Mouse (Mus musculus): ENCODE results near the gene Trpv4.

Trpv4 gene

GRCm38 (mm10) chr5:114667228-114667856 is 9.1 kb upstream of the Trpv4 start:
- DNase-seq, result peak; percentile 99

GRCm38 (mm10) chr5:114666659-114667058 is 8.4 kb upstream of the Trpv4 start:
- DNase-seq, result no peak

GRCm38 (mm10) chr5:114664750-114665149 is 6.5 kb upstream of the Trpv4 start:
- peak in 1 of 2 experiments; percentile 50 for DNase-seq

- DNase-seq, result no peak
These were observed 5.9 kb upstream of the Trpv4 start for GRCm38 (mm10) chr5:114664139-114664538.

- DNase-seq, result no peak
These were observed 2.8 kb upstream of the Trpv4 start for GRCm38 (mm10) chr5:114661029-114661428.

GRCm38 (mm10) chr5:114657426-114657825 is 795 bp downstream of the Trpv4 start:
- DNase-seq, result peak; percentile 64 to 80

- DNase-seq, result no peak
These were observed 1.9 kb downstream of the Trpv4 start for GRCm38 (mm10) chr5:114656305-114656704.

- DNase-seq, result peak in 1 of 2 experiments; percentile 53
These were observed 2.5 kb downstream of the Trpv4 start for GRCm38 (mm10) chr5:114655721-114656120.

- no peak for DNase-seq
These were observed 4.4 kb downstream of the Trpv4 start for GRCm38 (mm10) chr5:114653656-114654437.

GRCm38 (mm10) chr5:114651449-114651848 is 6.8 kb downstream of the Trpv4 start:
- no peak for DNase-seq

GRCm38 (mm10) chr5:114651002-114651401 is 7.2 kb downstream of the Trpv4 start:
- DNase-seq, result no peak

GRCm38 (mm10) chr5:114648728-114649311 is 9.4 kb downstream of the Trpv4 start:
- DNase-seq, result peak in 1 of 2 experiments; percentile 60

- DNase-seq, result peak; percentile 68 to 79
These were observed 10.8 kb downstream of the Trpv4 start for GRCm38 (mm10) chr5:114647211-114647974.

GRCm38 (mm10) chr5:114645916-114646315 is 12.3 kb downstream of the Trpv4 start:
- no peak for DNase-seq

GRCm38 (mm10) chr5:114644918-114645317 is 13.3 kb downstream of the Trpv4 start:
- no peak for DNase-seq

GRCm38 (mm10) chr5:114640809-114641208 is 17.4 kb downstream of the Trpv4 start:
- no peak for DNase-seq

- no peak for DNase-seq
These were observed 18.6 kb downstream of the Trpv4 start for GRCm38 (mm10) chr5:114639645-114639957.

GRCm38 (mm10) chr5:114638769-114639644 is 19.2 kb downstream of the Trpv4 start:
- DNase-seq, result peak; percentile 95

- no peak for DNase-seq
These were observed 22.1 kb downstream of the Trpv4 start for GRCm38 (mm10) chr5:114636091-114636490.

GRCm38 (mm10) chr5:114631336-114631735 is 26.9 kb downstream of the Trpv4 start:
- peak; percentile 51 to 58 for DNase-seq

GRCm38 (mm10) chr5:114625590-114625989 is 32.6 kb downstream of the Trpv4 start:
- DNase-seq, result peak; percentile 83 to 85

GRCm38 (mm10) chr5:114620305-114620704 is 37.9 kb downstream of the Trpv4 start:
- no peak for DNase-seq

All from kidney, postnatal 4 days (tissue).